Mouse (Mus musculus): ENCODE measurements at regions not wholly inside any gene's neighbourhood (a gene's known extent, or its start where the extent isn't known, plus 50 kb on each side); places are given as distances from the start of the nearest gene placed in this dataset.

- TF ChIP-seq HCFC1 (IDR thresholded peaks at IDR 0.05; ENCODE audit: borderline replicate concordance, insufficient read depth, low read length) (no peak), CHD2 (IDR thresholded peaks at IDR 0.05; ENCODE audit: low read depth, low read length) (no peak), ZNF384 (IDR thresholded peaks at IDR 0.05; ENCODE audit: low read depth, low read length) (no peak), ZC3H11A (IDR thresholded peaks at IDR 0.05; ENCODE audit: borderline replicate concordance, low read depth, low read length) (no peak), MAFK (IDR thresholded peaks at IDR 0.05; ENCODE audit: insufficient read depth, low read depth, low read length) (no peak)
- Histone ChIP-seq H3K36me3 (ENCODE audit: control insufficient read depth, insufficient read depth, low read length, poor library complexity, severe bottlenecking) (no peaks in the 10 kb centered on the region), H3K27ac (ENCODE audit: insufficient read depth, low read depth, low read length, poor library complexity, severe bottlenecking) (no peak overlapping the region), H3K9me3 (ENCODE audit: control insufficient read depth, insufficient read depth, low read depth, low read length) (no peaks in the 10 kb centered on the region), H3K4me3 (ENCODE audit: insufficient read depth in 1 of 2, low read depth in 1 of 2, low read length in 2 of 2, poor library complexity in 1 of 2, severe bottlenecking in 1 of 2) (no peak overlapping the region), H3K4me1 (ENCODE audit: control insufficient read depth in 2 of 2, insufficient read depth in 2 of 2, low read length in 2 of 2, poor library complexity in 1 of 2) (peaks cover 4 to 7% of the 10 kb centered on the region in 2 experiments), H3K9ac (ENCODE audit: insufficient read depth, low read depth, low read length, poor library complexity, severe bottlenecking) (no peak overlapping the region)
- DNase-seq (ENCODE audit: low read depth, low spot score) = no peak
- in situ Hi-C loops (cut with MboI; ENCODE audit: low sequenced_read_pairs in 2 of 2, unreplicated experiment in 2 of 2) = no loop called here
Observed at GRCm38 (mm10) chr1:35866643-35867042, 201.6 kb upstream of the Hs6st1 start.

DNA sequence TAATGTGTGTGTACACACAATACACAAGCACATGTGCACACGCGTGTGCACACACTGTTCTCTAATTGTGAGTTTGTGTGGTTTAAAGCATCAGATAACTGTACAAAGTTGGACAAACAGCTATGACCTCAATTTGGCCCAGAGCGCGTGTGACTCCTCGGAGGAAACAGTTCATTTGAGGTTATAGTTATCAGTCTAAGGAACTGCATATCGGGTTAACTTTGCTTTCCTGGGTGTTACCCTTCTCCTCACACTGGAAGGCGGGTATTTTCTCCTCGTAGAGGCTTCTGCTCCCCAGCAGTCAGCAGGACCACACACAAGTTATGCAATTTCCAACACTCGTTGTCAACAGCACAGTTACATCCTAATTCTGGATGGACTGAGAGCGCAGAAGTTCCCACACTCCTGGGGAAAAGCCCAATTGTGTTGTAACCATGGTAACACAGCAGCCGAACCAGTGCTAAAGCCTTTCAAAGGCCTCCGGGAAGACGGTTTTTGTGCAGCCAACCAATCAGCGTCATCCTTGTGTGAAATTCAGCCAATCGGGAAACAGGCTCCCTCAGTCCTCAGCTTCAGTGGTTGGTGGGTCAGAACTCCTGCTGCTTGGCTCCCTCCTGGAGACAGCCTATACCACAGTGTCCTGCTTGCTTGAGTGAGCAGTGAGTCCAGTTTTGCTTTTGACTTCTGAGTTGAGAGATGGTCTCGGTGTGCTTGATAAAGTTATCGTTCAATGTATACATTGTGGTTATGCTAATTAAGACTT, 198.6 kb upstream of the Hs6st1 start:
- in situ Hi-C loops (cut with MboI; ENCODE audit: low sequenced_read_pairs in 2 of 2, unreplicated experiment in 2 of 2) = no loop called here
- no peaks in the 10 kb centered on the region for H3K9me3 ChIP-seq (ENCODE audit: control insufficient read depth, insufficient read depth, low read depth, low read length)
- peak; percentile 88 for DNase-seq (ENCODE audit: low read depth, low spot score)
- no peaks in the 10 kb centered on the region for H3K36me3 ChIP-seq (ENCODE audit: control insufficient read depth, insufficient read depth, low read length, poor library complexity, severe bottlenecking)
- H3K9ac ChIP-seq (ENCODE audit: insufficient read depth, low read depth, low read length, poor library complexity, severe bottlenecking) = no peak overlapping the region
- TF ChIP-seq CHD2 (IDR thresholded peaks at IDR 0.05; ENCODE audit: low read depth, low read length) (peak; percentile 50), ZNF384 (IDR thresholded peaks at IDR 0.05; ENCODE audit: low read depth, low read length) (no peak)
- H3K4me3 ChIP-seq (ENCODE audit: insufficient read depth in 1 of 2, low read depth in 1 of 2, low read length in 2 of 2, poor library complexity in 1 of 2, severe bottlenecking in 1 of 2) = 0 out of 4 replicates have a peak overlapping the region, but pooled peaks of 1 of the 2 experiments have one; percentile 9
- peaks cover 5 to 7% of the 10 kb centered on the region in 2 experiments for H3K4me1 ChIP-seq (ENCODE audit: control insufficient read depth in 2 of 2, insufficient read depth in 2 of 2, low read length in 2 of 2, poor library complexity in 1 of 2)
- H3K27ac ChIP-seq (ENCODE audit: insufficient read depth, low read depth, low read length, poor library complexity, severe bottlenecking) = no peak overlapping the region

- Histone ChIP-seq H3K36me3 (ENCODE audit: control insufficient read depth, insufficient read depth, low read length, poor library complexity, severe bottlenecking) (no peaks in the 10 kb centered on the region), H3K9ac (ENCODE audit: insufficient read depth, low read depth, low read length, poor library complexity, severe bottlenecking) (no peak overlapping the region), H3K4me3 (ENCODE audit: insufficient read depth in 1 of 2, low read depth in 1 of 2, low read length in 2 of 2, poor library complexity in 1 of 2, severe bottlenecking in 1 of 2) (0 out of 4 replicates have a peak overlapping the region, but pooled peaks of 1 of the 2 experiments have one; percentile 9), H3K27ac (ENCODE audit: insufficient read depth, low read depth, low read length, poor library complexity, severe bottlenecking) (no peak overlapping the region), H3K9me3 (ENCODE audit: control insufficient read depth, insufficient read depth, low read depth, low read length) (no peaks in the 10 kb centered on the region), H3K4me1 (ENCODE audit: control insufficient read depth in 2 of 2, insufficient read depth in 2 of 2, low read length in 2 of 2, poor library complexity in 1 of 2) (peaks cover 5 to 10% of the 10 kb centered on the region in 2 experiments)
- in situ Hi-C loops (cut with MboI; ENCODE audit: low sequenced_read_pairs in 2 of 2, unreplicated experiment in 2 of 2) = no loop called here
- DNase-seq (ENCODE audit: low read depth, low spot score) = no peak
- no peak for TF ChIP-seq ZNF384 (IDR thresholded peaks at IDR 0.05; ENCODE audit: low read depth, low read length)
- no peak for TF ChIP-seq CHD2 (IDR thresholded peaks at IDR 0.05; ENCODE audit: low read depth, low read length)
- TF ChIP-seq ZC3H11A (IDR thresholded peaks at IDR 0.05; ENCODE audit: borderline replicate concordance, low read depth, low read length) = no peak
- no peak for TF ChIP-seq MAFK (IDR thresholded peaks at IDR 0.05; ENCODE audit: insufficient read depth, low read depth, low read length)
- TF ChIP-seq HCFC1 (IDR thresholded peaks at IDR 0.05; ENCODE audit: borderline replicate concordance, insufficient read depth, low read length) = no peak
Observed at GRCm38 (mm10) chr1:35870144-35870827, 197.9 kb upstream of the Hs6st1 start.

GRCm38 (mm10) chr1:35873038-35873437, 195.2 kb upstream of the Hs6st1 start:
- Histone ChIP-seq H3K36me3 (ENCODE audit: control insufficient read depth, insufficient read depth, low read length, poor library complexity, severe bottlenecking) (no peaks in the 10 kb centered on the region), H3K9ac (ENCODE audit: insufficient read depth, low read depth, low read length, poor library complexity, severe bottlenecking) (no peak overlapping the region), H3K27ac (ENCODE audit: insufficient read depth, low read depth, low read length, poor library complexity, severe bottlenecking) (no peak overlapping the region), H3K4me3 (ENCODE audit: insufficient read depth in 1 of 2, low read depth in 1 of 2, low read length in 2 of 2, poor library complexity in 1 of 2, severe bottlenecking in 1 of 2) (no peak overlapping the region), H3K4me1 (ENCODE audit: control insufficient read depth in 2 of 2, insufficient read depth in 2 of 2, low read length in 2 of 2, poor library complexity in 1 of 2) (peaks cover 5 to 16% of the 10 kb centered on the region in 2 experiments), H3K9me3 (ENCODE audit: control insufficient read depth, insufficient read depth, low read depth, low read length) (no peaks in the 10 kb centered on the region)
- DNase-seq (ENCODE audit: low read depth, low spot score) = no peak
- TF ChIP-seq MAFK (IDR thresholded peaks at IDR 0.05; ENCODE audit: insufficient read depth, low read depth, low read length) = no peak
- TF ChIP-seq HCFC1 (IDR thresholded peaks at IDR 0.05; ENCODE audit: borderline replicate concordance, insufficient read depth, low read length) = no peak
- TF ChIP-seq ZNF384 (IDR thresholded peaks at IDR 0.05; ENCODE audit: low read depth, low read length) = no peak
- in situ Hi-C loops (cut with MboI; ENCODE audit: low sequenced_read_pairs in 2 of 2, unreplicated experiment in 2 of 2) = no loop called here
